Mouse (Mus musculus): Measurements from ENCODE around the gene Zfp61. TPM values are rescaled to one million over a fixed set of nuclear protein-coding genes. Genes with fewer than 3 reads are reported as not detected.

The Zfp61 gene
- total RNA-seq, 1 experiment, result 22.4 TPM

DNA sequence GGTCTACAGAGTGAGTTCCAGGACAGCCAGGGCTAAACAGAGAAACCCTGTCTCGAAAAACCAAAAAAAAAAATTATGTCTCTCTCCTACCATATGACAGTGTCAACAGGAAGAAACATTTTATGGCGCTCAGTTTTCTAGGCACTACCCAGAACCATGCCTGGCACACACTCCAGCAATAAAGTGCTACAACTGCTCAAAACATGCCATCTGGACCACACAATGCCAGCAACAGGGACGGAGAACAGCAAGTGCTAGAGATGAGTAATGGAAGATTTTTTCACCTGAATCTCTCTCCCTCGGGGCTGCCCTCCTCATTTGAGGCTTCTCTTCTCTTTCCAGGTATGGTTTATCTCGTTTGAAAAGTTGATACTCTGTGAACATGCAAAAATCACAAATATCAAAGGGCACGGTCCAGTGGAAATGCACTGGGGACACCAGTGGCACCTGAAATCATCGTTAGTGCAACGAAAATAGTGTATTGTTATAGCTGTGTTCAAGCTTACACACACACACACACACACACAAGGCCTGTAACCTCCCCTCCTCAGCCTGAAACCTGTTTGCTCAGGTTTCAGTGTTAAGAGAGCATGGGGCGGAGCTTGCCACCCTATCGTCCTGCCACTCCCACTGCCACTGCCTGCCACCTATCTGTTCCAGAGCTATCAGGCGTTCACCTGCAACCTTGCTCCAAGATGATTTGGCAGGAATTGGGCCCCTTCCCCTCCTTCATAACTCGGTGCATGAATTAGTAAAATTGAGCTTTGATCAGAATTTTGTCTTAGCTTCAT, 7.8 kb downstream of the Zfp61 start:
- no peak for DNase-seq (ENCODE audit: low read depth, low spot score)
- H3K27ac ChIP-seq (ENCODE audit: insufficient read depth, low read depth, low read length, poor library complexity, severe bottlenecking), result no peak overlapping the region
- H3K4me1 ChIP-seq (ENCODE audit: control insufficient read depth in 2 of 2, insufficient read depth in 2 of 2, low read length in 2 of 2, poor library complexity in 1 of 2), result peaks cover 0 to 5% of the 10 kb centered on the region in 2 experiments; a peak in 1 of 4 replicates
- no peak overlapping the region for H3K9ac ChIP-seq (ENCODE audit: insufficient read depth, low read depth, low read length, poor library complexity, severe bottlenecking)
- TF ChIP-seq CHD2 (IDR thresholded peaks at IDR 0.05; ENCODE audit: low read depth, low read length) (no peak), HCFC1 (IDR thresholded peaks at IDR 0.05; ENCODE audit: borderline replicate concordance, insufficient read depth, low read length) (no peak), ZC3H11A (IDR thresholded peaks at IDR 0.05; ENCODE audit: borderline replicate concordance, low read depth, low read length) (no peak), MAFK (IDR thresholded peaks at IDR 0.05; ENCODE audit: insufficient read depth, low read depth, low read length) (no peak), ZNF384 (IDR thresholded peaks at IDR 0.05; ENCODE audit: low read depth, low read length) (no peak)
- no peaks in the 10 kb centered on the region for H3K9me3 ChIP-seq (ENCODE audit: control insufficient read depth, insufficient read depth, low read depth, low read length)
- in situ Hi-C loops (cut with MboI; ENCODE audit: low sequenced_read_pairs in 2 of 2, unreplicated experiment in 2 of 2), result no loop called here
- H3K36me3 ChIP-seq (ENCODE audit: control insufficient read depth, insufficient read depth, low read length, poor library complexity, severe bottlenecking), result peaks cover 29% of the 10 kb centered on the region; the same call in 1 of the 2 replicates
- H3K4me3 ChIP-seq (ENCODE audit: insufficient read depth in 1 of 2, low read depth in 1 of 2, low read length in 2 of 2, poor library complexity in 1 of 2, severe bottlenecking in 1 of 2), result no peak overlapping the region

DNA sequence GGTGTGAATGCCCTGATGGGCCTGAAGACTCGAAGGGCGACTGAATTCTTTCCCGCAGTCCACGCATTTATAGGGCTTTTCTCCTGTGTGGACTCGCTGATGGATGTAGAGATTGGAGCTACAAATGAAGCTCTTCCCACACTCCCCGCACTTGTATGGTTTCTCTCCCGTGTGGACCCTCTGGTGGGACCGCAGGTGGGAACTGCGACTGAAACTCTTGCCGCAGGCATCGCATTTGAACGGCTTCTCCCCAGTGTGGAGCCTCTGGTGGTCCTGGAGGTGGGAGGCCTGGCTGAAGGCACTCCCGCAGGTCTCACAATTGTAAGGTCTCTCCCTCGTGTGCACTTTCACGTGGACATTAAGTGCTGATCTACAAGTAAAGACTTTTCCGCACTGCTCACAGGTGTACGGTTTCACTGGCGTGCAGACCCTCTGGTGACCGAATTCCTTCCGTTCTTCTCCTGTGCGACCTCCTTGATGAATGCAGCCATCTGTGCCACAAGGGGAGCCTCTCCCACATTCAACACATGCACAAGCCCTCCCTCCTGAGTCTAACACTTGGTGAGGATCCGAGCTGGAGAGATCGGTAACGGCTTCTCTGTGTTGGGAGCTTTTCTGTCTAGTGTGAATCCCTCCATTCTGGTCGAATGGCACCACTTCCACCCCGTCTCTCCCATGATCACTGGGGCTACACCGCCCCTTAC, 9.5 kb downstream of the Zfp61 start:
- peaks cover 27% of the 10 kb centered on the region; the same call in 1 of the 2 replicates for H3K36me3 ChIP-seq (ENCODE audit: control insufficient read depth, insufficient read depth, low read length, poor library complexity, severe bottlenecking)
- TF ChIP-seq ZNF384 (IDR thresholded peaks at IDR 0.05; ENCODE audit: low read depth, low read length) (no peak), HCFC1 (IDR thresholded peaks at IDR 0.05; ENCODE audit: borderline replicate concordance, insufficient read depth, low read length) (no peak), MAFK (IDR thresholded peaks at IDR 0.05; ENCODE audit: insufficient read depth, low read depth, low read length) (no peak), ZC3H11A (IDR thresholded peaks at IDR 0.05; ENCODE audit: borderline replicate concordance, low read depth, low read length) (no peak), CHD2 (IDR thresholded peaks at IDR 0.05; ENCODE audit: low read depth, low read length) (no peak)
- peak overlapping the region; percentile 10; the same call in 1 of the 2 replicates for H3K9ac ChIP-seq (ENCODE audit: insufficient read depth, low read depth, low read length, poor library complexity, severe bottlenecking)
- peaks cover 0 to 5% of the 10 kb centered on the region in 2 experiments; a peak in 1 of 4 replicates for H3K4me1 ChIP-seq (ENCODE audit: control insufficient read depth in 2 of 2, insufficient read depth in 2 of 2, low read length in 2 of 2, poor library complexity in 1 of 2)
- DNase-seq (ENCODE audit: low read depth, low spot score), result no peak
- no peaks in the 10 kb centered on the region for H3K9me3 ChIP-seq (ENCODE audit: control insufficient read depth, insufficient read depth, low read depth, low read length)
- in situ Hi-C loops (cut with MboI; ENCODE audit: low sequenced_read_pairs in 2 of 2, unreplicated experiment in 2 of 2), result no loop called here
- 0 out of 4 replicates have a peak overlapping the region, but pooled peaks of 1 of the 2 experiments have one; percentile 8 for H3K4me3 ChIP-seq (ENCODE audit: insufficient read depth in 1 of 2, low read depth in 1 of 2, low read length in 2 of 2, poor library complexity in 1 of 2, severe bottlenecking in 1 of 2)
- no peak overlapping the region for H3K27ac ChIP-seq (ENCODE audit: insufficient read depth, low read depth, low read length, poor library complexity, severe bottlenecking)

DNA sequence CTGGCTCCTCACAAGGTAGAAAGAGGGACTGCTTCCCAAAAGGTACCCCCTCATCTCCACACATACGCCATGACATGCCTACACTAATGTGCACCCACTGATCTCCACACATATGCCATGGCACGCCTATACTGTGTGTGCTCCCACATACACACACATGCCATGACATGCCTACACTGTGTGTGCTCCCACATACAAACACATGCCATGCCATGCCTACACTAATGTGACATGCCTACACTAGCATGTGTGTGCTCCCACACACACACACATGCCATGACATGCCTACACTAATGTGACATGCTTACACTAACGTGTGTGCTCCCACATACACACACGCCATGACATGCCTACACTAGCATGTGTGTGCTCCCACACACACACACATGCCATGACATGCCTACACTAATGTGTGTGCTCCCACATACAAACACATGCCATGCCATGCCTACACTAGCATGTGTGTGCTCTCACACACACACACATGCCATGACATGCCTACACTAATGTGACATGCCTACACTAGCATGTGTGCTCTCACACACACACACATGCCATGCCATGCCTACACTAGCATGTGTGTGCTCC, 10.8 kb downstream of the Zfp61 start:
- H3K27ac ChIP-seq (ENCODE audit: insufficient read depth, low read depth, low read length, poor library complexity, severe bottlenecking), result peak overlapping the region; percentile 41; the same call in 1 of the 2 replicates
- peaks cover 0 to 5% of the 10 kb centered on the region in 2 experiments; a peak in 1 of 4 replicates for H3K4me1 ChIP-seq (ENCODE audit: control insufficient read depth in 2 of 2, insufficient read depth in 2 of 2, low read length in 2 of 2, poor library complexity in 1 of 2)
- TF ChIP-seq ZC3H11A (IDR thresholded peaks at IDR 0.05; ENCODE audit: borderline replicate concordance, low read depth, low read length) (no peak), CHD2 (IDR thresholded peaks at IDR 0.05; ENCODE audit: low read depth, low read length) (no peak), HCFC1 (IDR thresholded peaks at IDR 0.05; ENCODE audit: borderline replicate concordance, insufficient read depth, low read length) (no peak), MAFK (IDR thresholded peaks at IDR 0.05; ENCODE audit: insufficient read depth, low read depth, low read length) (no peak), ZNF384 (IDR thresholded peaks at IDR 0.05; ENCODE audit: low read depth, low read length) (no peak)
- H3K9me3 ChIP-seq (ENCODE audit: control insufficient read depth, insufficient read depth, low read depth, low read length), result no peaks in the 10 kb centered on the region
- H3K36me3 ChIP-seq (ENCODE audit: control insufficient read depth, insufficient read depth, low read length, poor library complexity, severe bottlenecking), result peaks cover 19% of the 10 kb centered on the region; the same call in 1 of the 2 replicates
- no peak for DNase-seq (ENCODE audit: low read depth, low spot score)
- in situ Hi-C loops (cut with MboI; ENCODE audit: low sequenced_read_pairs in 2 of 2, unreplicated experiment in 2 of 2), result no loop called here
- no peak overlapping the region; the same call in 1 of the 2 replicates for H3K9ac ChIP-seq (ENCODE audit: insufficient read depth, low read depth, low read length, poor library complexity, severe bottlenecking)
- no peak overlapping the region for H3K4me3 ChIP-seq (ENCODE audit: insufficient read depth in 1 of 2, low read depth in 1 of 2, low read length in 2 of 2, poor library complexity in 1 of 2, severe bottlenecking in 1 of 2)

DNA sequence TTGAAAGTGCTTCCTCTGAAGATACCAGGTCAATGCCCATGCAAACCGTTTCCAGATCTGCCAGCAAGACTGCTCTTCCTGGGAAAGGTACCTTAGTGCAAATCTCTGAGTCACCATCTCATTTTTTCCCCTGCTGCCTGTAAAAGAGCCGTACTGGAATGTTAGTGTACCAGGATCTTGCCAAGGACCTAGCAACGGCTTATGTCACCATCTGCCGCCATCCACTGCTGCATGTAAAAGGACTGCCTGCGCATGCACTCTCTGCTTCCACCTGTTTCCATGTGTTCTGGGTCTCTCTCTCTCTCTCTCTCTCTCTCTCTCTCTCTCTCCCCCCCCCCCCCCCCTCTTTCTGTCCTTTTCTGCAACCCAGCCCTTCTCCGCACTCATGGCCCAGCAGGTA, 12.5 kb downstream of the Zfp61 start:
- no peak overlapping the region for H3K4me3 ChIP-seq (ENCODE audit: insufficient read depth in 1 of 2, low read depth in 1 of 2, low read length in 2 of 2, poor library complexity in 1 of 2, severe bottlenecking in 1 of 2)
- in situ Hi-C loops (cut with MboI; ENCODE audit: low sequenced_read_pairs in 2 of 2, unreplicated experiment in 2 of 2), result no loop called here
- H3K4me1 ChIP-seq (ENCODE audit: control insufficient read depth in 2 of 2, insufficient read depth in 2 of 2, low read length in 2 of 2, poor library complexity in 1 of 2), result peaks cover 0 to 5% of the 10 kb centered on the region in 2 experiments; a peak in 1 of 4 replicates
- TF ChIP-seq ZC3H11A (IDR thresholded peaks at IDR 0.05; ENCODE audit: borderline replicate concordance, low read depth, low read length), result no peak
- no peak for TF ChIP-seq CHD2 (IDR thresholded peaks at IDR 0.05; ENCODE audit: low read depth, low read length)
- TF ChIP-seq ZNF384 (IDR thresholded peaks at IDR 0.05; ENCODE audit: low read depth, low read length), result no peak
- TF ChIP-seq HCFC1 (IDR thresholded peaks at IDR 0.05; ENCODE audit: borderline replicate concordance, insufficient read depth, low read length), result no peak
- TF ChIP-seq MAFK (IDR thresholded peaks at IDR 0.05; ENCODE audit: insufficient read depth, low read depth, low read length), result no peak
- peaks cover 15% of the 10 kb centered on the region; the same call in 1 of the 2 replicates for H3K36me3 ChIP-seq (ENCODE audit: control insufficient read depth, insufficient read depth, low read length, poor library complexity, severe bottlenecking)
- no peaks in the 10 kb centered on the region for H3K9me3 ChIP-seq (ENCODE audit: control insufficient read depth, insufficient read depth, low read depth, low read length)
- no peak overlapping the region for H3K27ac ChIP-seq (ENCODE audit: insufficient read depth, low read depth, low read length, poor library complexity, severe bottlenecking)
- H3K9ac ChIP-seq (ENCODE audit: insufficient read depth, low read depth, low read length, poor library complexity, severe bottlenecking), result no peak overlapping the region
- no peak for DNase-seq (ENCODE audit: low read depth, low spot score)
